Mouse (Mus musculus) left cerebral cortex, adult 18-20 months (tissue): ENCODE measurements around the gene Rpgr. TPM values are rescaled to one million over a fixed set of nuclear protein-coding genes. Genes with fewer than 3 reads are reported as not detected.

Experiments
- DNase-seq, 2 experiments: peaks; one replicate each; pipeline ENCODE4 v3.0.0; 2021 to 2022; ENCODE audit warnings: low spot score in 2 of 2, mixed read lengths in 1 of 2
- long read RNA-seq, 2 experiments: library from polyadenylated mRNA; stranded (forward); transcript quantifications; one replicate each; pipeline ENCODE4 v2.0.0; 2021
- total RNA-seq, 2 experiments: library from RNA; stranded (reverse); gene quantifications; 2 replicates each; pipeline ENCODE4 v1.2.3; 2021

Gene Rpgr
- total RNA-seq = 10 to 100 TPM; 18.1 to 20.5 TPM
- long read RNA-seq, experiment 1, partial matches to known transcripts = 2 of 19 reads
- long read RNA-seq, experiment 1, other reads (novel, unspliced or antisense) = 12 of 19 reads
- long read RNA-seq, experiment 2, partial matches to known transcripts = 1 of 13 reads
- long read RNA-seq, experiment 2, other reads (novel, unspliced or antisense) = 3 of 13 reads

GRCm38 (mm10) chrX:10216410-10216949, at the start of gene Rpgr:
Gene Rpgr (minus strand): TSS chrX:10216920.
- peak; percentile 68 to 87 for DNase-seq

- no peak for DNase-seq
Measured at GRCm38 (mm10) chrX:10258260-10258659, 41.5 kb upstream of the Rpgr start.

- no peak for DNase-seq
Measured at GRCm38 (mm10) chrX:10257774-10258173, 41.1 kb upstream of the Rpgr start.

GRCm38 (mm10) chrX:10251852-10252504, 35.3 kb upstream of the Rpgr start, which contains the start of gene Otc:
Gene Otc (plus strand): TSS chrX:10252305.
- DNase-seq = no peak

- DNase-seq = no peak
Measured at GRCm38 (mm10) chrX:10251357-10251756, 34.6 kb upstream of the Rpgr start.

GRCm38 (mm10) chrX:10243916-10244315, 27.2 kb upstream of the Rpgr start:
- DNase-seq = no peak

GRCm38 (mm10) chrX:10239515-10239914, 22.8 kb upstream of the Rpgr start:
- no peak for DNase-seq

- no peak for DNase-seq
Measured at GRCm38 (mm10) chrX:10234617-10235016, 17.9 kb upstream of the Rpgr start.

GRCm38 (mm10) chrX:10233051-10233450, 16.3 kb upstream of the Rpgr start:
- no peak for DNase-seq

GRCm38 (mm10) chrX:10219281-10219680, 2.6 kb upstream of the Rpgr start:
- no peak for DNase-seq

GRCm38 (mm10) chrX:10215972-10216371, 748 bp downstream of the Rpgr start:
- peak; percentile 10 to 34 for DNase-seq

- no peak for DNase-seq
Measured at GRCm38 (mm10) chrX:10205937-10206336, 10.8 kb downstream of the Rpgr start.

- DNase-seq = peak; percentile 20 to 56
Measured at GRCm38 (mm10) chrX:10201289-10201688, 15.4 kb downstream of the Rpgr start.

GRCm38 (mm10) chrX:10152390-10152789, 64.3 kb downstream of the Rpgr start:
- no peak for DNase-seq

- DNase-seq = no peak
Measured at GRCm38 (mm10) chrX:10117065-10117719, 99.5 kb downstream of the Rpgr start, which contains the start of gene Srpx. Gene Srpx (minus strand): TSS chrX:10117709.

- peak; percentile 2 to 12 for DNase-seq
Measured at GRCm38 (mm10) chrX:10115780-10116179, 100.9 kb downstream of the Rpgr start.

GRCm38 (mm10) chrX:10110736-10111135, 106.0 kb downstream of the Rpgr start:
- DNase-seq = no peak

GRCm38 (mm10) chrX:10108558-10108957, 108.2 kb downstream of the Rpgr start:
- no peak for DNase-seq

- DNase-seq = no peak
Measured at GRCm38 (mm10) chrX:10105475-10105874, 111.2 kb downstream of the Rpgr start.

GRCm38 (mm10) chrX:10102739-10103138, 114.0 kb downstream of the Rpgr start:
- DNase-seq = no peak

- no peak for DNase-seq
Measured at GRCm38 (mm10) chrX:10095797-10096196, 120.9 kb downstream of the Rpgr start.

- no peak for DNase-seq
Measured at GRCm38 (mm10) chrX:10080385-10080784, 136.3 kb downstream of the Rpgr start.
